Mouse (Mus musculus) cortical plate, adult 2 months (tissue): ENCODE results near the gene Tcp1. TPM values are rescaled to one million over a fixed set of nuclear protein-coding genes. Genes with fewer than 3 reads are reported as not detected.
"Not testable (repeated sequence)": the region's sequence is repeated elsewhere in the genome, so short reads cannot be mapped to it uniquely, and the experiment has no call there.

Experiments
- H3K27ac ChIP-seq: fragments of 200-500 bp; 2 replicates; pipeline ENCODE4 v1.5.1; 2012; ENCODE audit warnings: low read length, control low read depth, inconsistent platforms; ENCODE audit not compliant: insufficient read depth
- H3K4me1 ChIP-seq: fragments of 200-500 bp; 2 replicates; pipeline ENCODE4 v1.6.1; 2011; ENCODE audit warnings: low read length; ENCODE audit not compliant: control insufficient read depth, insufficient read depth
- H3K4me3 ChIP-seq: fragments of 200-500 bp; 2 replicates; pipeline ENCODE4 v1.5.1; 2011; ENCODE audit warnings: mild to moderate bottlenecking, low read length, control low read depth; ENCODE audit not compliant: insufficient read depth
- CTCF ChIP-seq: fragments of 200-500 bp; IDR thresholded peaks from 2 replicates; pipeline ENCODE4 v1.5.1; 2011; ENCODE audit warnings: mild to moderate bottlenecking, control low read depth, low read length; ENCODE audit not compliant: insufficient read depth; ENCODE audit errors: extremely low read depth
- POLR2A ChIP-seq: fragments of 200-500 bp; IDR thresholded peaks from 2 replicates; pipeline ENCODE4 v1.6.1; 2011; ENCODE audit warnings: mild to moderate bottlenecking, low read length, control low read depth; ENCODE audit not compliant: insufficient read depth; ENCODE audit errors: extremely low read depth
- polyA plus RNA-seq: library from polyadenylated mRNA; depleted of rRNA; stranded (reverse); fragments of >200 nt; gene quantifications from 2 replicates; pipeline ENCODE4 v1.2.3, GENCODE M21; 2012

The Tcp1 gene
- polyA plus RNA-seq, 1 experiment, result 140 TPM

DNA sequence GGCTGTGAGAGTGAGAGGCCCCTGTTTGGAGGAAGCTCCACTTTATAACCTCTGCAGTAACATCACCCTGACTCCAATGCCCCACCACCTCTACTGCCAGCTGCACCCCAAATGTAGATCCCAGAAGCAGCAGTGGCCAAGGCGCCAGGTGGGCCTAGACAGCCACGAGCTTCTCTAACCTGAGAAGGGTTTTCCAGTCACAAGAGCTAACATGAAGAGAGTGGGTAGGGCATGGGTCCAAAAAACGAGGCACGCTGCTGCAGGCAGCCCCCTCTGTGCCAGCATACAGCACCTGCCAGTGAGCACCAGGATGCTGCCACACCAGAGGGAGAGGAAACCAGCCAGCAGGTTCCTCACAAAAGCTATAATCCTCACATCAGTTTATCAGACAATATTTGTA lies 24.4 kb upstream of the Tcp1 start:
- TF ChIP-seq POLR2A (no peak), CTCF (no peak)
- Histone ChIP-seq H3K4me1 (no peaks in the 10 kb centered on the region), H3K27ac (no peak overlapping the region), H3K4me3 (no peak overlapping the region)

GRCm38 (mm10) chr17:12892033-12892432 lies 23.5 kb upstream of the Tcp1 start:
- H3K27ac ChIP-seq, result no peak overlapping the region
- TF ChIP-seq POLR2A, result no peak
- TF ChIP-seq CTCF, result no peak
- H3K4me1 ChIP-seq, result no peaks in the 10 kb centered on the region
- H3K4me3 ChIP-seq, result no peak overlapping the region

GRCm38 (mm10) chr17:12897674-12898073 lies 17.8 kb upstream of the Tcp1 start:
- H3K27ac ChIP-seq, result no peak overlapping the region
- TF ChIP-seq POLR2A (no peak), CTCF (no peak)
- H3K4me1 ChIP-seq, result peaks cover 2% of the 10 kb centered on the region; the same call in 1 of the 2 replicates
- H3K4me3 ChIP-seq, result no peak overlapping the region

DNA sequence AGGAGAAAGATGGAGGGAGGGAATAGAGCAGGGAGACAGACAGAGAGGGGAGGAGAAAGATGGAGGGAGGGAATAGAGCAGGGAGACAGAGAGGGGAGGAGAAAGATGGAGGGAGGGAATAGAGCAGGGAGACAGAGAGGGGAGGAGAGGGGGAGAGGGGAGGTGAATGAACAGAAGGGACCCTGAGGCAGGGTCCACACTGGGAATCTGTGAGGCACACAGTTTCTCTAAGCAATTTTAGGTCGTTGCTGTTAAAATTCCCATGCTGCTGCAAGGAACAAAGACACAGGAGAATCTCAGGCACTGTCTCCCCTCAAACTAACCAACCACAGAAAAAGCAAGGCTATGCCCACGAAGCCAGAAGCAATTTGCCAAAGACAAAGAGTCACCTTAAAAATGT lies 16.9 kb upstream of the Tcp1 start:
- not testable (repeated sequence) for H3K4me3 ChIP-seq, H3K4me1 ChIP-seq
- H3K27ac ChIP-seq, result 0 out of 2 replicates have a peak overlapping the region, but pooled peaks have one; percentile 45

GRCm38 (mm10) chr17:12902291-12902690 lies 13.2 kb upstream of the Tcp1 start:
- Histone ChIP-seq H3K27ac (no peak overlapping the region), H3K4me1 (peaks cover 2% of the 10 kb centered on the region; the same call in 1 of the 2 replicates), H3K4me3 (no peak overlapping the region)
- no peak for TF ChIP-seq POLR2A
- no peak for TF ChIP-seq CTCF

DNA sequence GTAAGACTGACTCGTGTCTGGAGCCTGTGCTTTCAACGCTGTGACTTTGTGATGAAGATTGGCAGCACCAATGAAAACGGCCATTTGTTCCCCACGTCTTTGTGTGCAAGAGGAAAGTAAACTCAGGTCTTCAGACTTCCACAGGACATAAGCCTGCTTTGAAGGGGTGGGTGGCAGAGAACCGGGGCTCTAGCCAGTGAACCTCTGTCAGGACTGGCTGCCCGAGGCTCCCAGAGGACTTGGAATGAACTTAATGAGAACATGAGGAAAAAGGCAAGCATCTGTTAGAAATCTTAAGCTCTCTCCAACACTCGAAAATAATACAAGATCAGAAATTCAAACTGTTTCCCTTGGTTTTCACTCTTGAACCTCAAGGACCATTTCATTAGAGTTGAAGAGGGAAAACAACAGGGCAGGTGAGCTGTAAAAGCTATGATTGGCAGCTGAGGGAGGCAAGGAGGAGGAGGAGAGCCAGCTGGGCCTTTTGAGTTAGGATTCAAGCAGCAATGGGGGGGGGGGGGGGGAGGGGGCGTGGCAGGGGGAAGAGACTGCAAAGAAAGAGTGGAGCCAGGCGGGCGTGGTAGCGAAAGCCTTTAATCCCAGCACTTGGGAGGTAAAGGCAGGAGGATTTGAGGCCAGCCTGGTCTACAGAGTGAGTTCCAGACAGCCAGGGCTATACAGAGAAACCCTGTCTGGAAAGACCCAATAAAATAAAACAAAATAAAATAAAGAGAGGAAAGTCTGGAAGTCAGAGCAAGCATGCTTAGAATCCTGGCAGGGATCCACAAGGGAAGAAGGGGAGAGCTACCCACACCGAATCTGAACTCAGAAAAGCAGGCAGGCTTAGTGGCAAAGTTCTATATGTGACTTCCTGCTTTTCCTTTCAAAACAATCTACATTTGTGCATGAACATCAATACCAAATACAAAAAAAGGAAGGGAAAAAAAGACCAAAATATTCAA lies 11.8 kb upstream of the Tcp1 start:
- Histone ChIP-seq H3K27ac (no peak overlapping the region), H3K4me3 (no peak overlapping the region), H3K4me1 (peaks cover 1% of the 10 kb centered on the region; the same call in 1 of the 2 replicates)
- no peak for TF ChIP-seq POLR2A
- TF ChIP-seq CTCF, result no peak

DNA sequence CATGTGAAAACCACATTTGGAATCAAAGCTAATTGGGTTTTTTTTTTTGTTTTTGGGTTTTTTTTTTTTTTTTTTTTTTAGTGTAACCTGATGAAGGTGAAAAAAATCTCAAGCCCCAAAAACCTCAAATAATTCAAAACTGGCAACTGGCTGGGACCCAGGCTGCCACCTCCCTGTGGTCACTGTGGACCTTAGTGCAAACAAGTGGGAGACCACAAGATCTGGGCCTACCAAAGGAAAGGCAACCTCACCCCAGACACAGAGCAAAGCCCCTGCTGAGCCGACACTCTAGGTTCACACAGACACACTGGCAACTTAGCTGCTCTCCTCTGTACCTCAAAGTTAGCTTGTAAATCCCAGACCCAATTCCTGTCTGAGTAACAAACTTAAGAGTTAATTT lies 11.2 kb upstream of the Tcp1 start:
- no peak for TF ChIP-seq POLR2A
- no peaks in the 10 kb centered on the region for H3K4me1 ChIP-seq
- no peak overlapping the region for H3K27ac ChIP-seq
- H3K4me3 ChIP-seq, result no peak overlapping the region

DNA sequence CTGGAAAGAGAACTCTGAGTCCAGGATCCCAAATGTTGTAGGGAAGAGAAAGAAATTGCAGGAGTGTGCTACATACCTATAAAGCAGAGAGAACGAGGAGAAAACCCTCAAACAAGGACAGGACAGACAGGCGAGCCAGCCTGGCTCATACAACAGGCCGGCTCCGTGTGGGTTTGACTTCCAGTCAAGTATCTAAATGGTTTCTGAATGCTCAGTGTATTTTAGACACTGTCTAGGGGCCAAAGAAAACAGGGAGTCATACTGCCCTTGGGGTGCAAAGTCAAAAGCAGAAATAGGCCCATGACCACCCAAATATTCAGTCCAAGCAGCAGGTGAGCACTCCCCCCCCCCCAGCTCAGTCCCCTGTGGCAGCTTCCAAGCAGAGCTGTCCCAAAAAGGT lies 9.7 kb upstream of the Tcp1 start:
- Histone ChIP-seq H3K4me1 (no peaks in the 10 kb centered on the region), H3K4me3 (no peak overlapping the region), H3K27ac (no peak overlapping the region)
- TF ChIP-seq CTCF (no peak), POLR2A (no peak)

DNA sequence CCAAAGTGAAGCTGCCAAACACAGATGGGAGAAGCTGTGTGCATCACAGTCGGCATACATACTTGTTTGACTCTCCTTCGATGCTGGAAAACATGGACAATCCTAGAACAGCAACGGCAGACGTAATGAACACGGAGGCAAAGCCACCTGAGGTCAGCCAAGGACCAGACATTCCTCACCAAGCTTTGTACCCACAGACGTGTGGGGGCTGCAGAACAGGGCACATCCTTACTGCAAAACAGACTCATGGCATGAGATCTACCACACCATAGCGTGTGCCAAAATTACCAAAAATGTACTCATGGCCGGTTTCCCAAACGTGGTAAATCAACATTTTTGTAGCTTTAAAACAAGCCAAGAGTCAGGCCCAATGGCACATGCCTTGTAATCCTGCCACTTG lies 9.1 kb upstream of the Tcp1 start:
- no peak overlapping the region for H3K27ac ChIP-seq
- no peak overlapping the region for H3K4me3 ChIP-seq
- H3K4me1 ChIP-seq, result no peaks in the 10 kb centered on the region
- no peak for TF ChIP-seq POLR2A
- no peak for TF ChIP-seq CTCF
